Mouse (Mus musculus) cerebellum, adult 2 months (tissue): Measurements from ENCODE around the gene Tmeff2.

ENCODE experiments used
- CTCF ChIP-seq: fragments of 200-500 bp; IDR thresholded peaks from 2 replicates; pipeline ENCODE4 v1.5.1; 2011; ENCODE audit warnings: low read depth, mild to moderate bottlenecking, control low read depth, low read length, moderate library complexity, borderline replicate concordance; ENCODE audit not compliant: insufficient read depth
- POLR2A ChIP-seq: fragments of 200-500 bp; IDR thresholded peaks from 2 replicates; pipeline ENCODE4 v1.6.1; 2011; ENCODE audit warnings: low read length, control low read depth, borderline replicate concordance; ENCODE audit not compliant: insufficient read depth

- TF ChIP-seq CTCF (no peak), POLR2A (no peak)
Observed at GRCm38 (mm10) chr1:50969685-50970084, 69.2 kb downstream of the Tmeff2 start.
